Mouse (Mus musculus) liver, embryonic 12.5 days (tissue): ENCODE data around the gene Trim65. TPM values are rescaled to one million over a fixed set of nuclear protein-coding genes. Genes with fewer than 3 reads are reported as not detected.
A peak's percentile ranks its signal among the peaks of the same experiment; 100 is the strongest.

Source experiments
- ATAC-seq: fragments of 200-750 bp; cut with Nextera tagmentation; 2 replicates; pipeline ENCODE4 v1.8.0; 2017; ENCODE audit warnings: moderate number of reproducible peaks, mild to moderate bottlenecking, moderate library complexity
- H3K27ac ChIP-seq: fragments of 300-500 bp; sonication (generic); 2 replicates; pipeline ENCODE4 v1.5.1; 2016; ENCODE audit warnings: mild to moderate bottlenecking
- H3K27me3 ChIP-seq: fragments of 300-500 bp; sonication (generic); replicated peaks from 2 replicates; pipeline ENCODE4 v1.6.1; 2016; ENCODE audit warnings: mild to moderate bottlenecking, moderate library complexity
- H3K36me3 ChIP-seq: fragments of 300-500 bp; sonication (generic); 2 replicates; pipeline ENCODE4 v1.6.1; 2016; ENCODE audit warnings: mild to moderate bottlenecking, moderate library complexity
- H3K4me1 ChIP-seq: fragments of 300-500 bp; sonication (generic); 2 replicates; pipeline ENCODE4 v1.6.1; 2016
- H3K4me2 ChIP-seq: fragments of 300-500 bp; sonication (generic); 2 replicates; pipeline ENCODE4 v1.6.1; 2016; ENCODE audit warnings: mild to moderate bottlenecking, moderate library complexity
- H3K4me3 ChIP-seq: fragments of 300-500 bp; sonication (generic); 2 replicates; pipeline ENCODE4 v1.5.1; 2016; ENCODE audit warnings: mild to moderate bottlenecking, moderate library complexity
- H3K9ac ChIP-seq: fragments of 300-500 bp; sonication (generic); 2 replicates; pipeline ENCODE4 v1.6.1; 2016; ENCODE audit warnings: mild to moderate bottlenecking, moderate library complexity
- H3K9me3 ChIP-seq: fragments of 300-500 bp; sonication (generic); replicated peaks from 2 replicates; pipeline ENCODE4 v1.6.1; 2016; ENCODE audit warnings: mild to moderate bottlenecking, moderate library complexity
- WGBS: fragments of 180-500 bp; shearing (Covaris S2); methylation state at CpG from one replicate; pipeline ENCODE4 v1.1.7; 2016; ENCODE audit not compliant: insufficient replicate concordance; 5-methylcytosine and 5-hydroxymethylcytosine counted together
- polyA plus RNA-seq: library from polyadenylated mRNA; unstranded; fragments of >200 nt; fragmentation: Nextera tagmentation; extraction: Ambion mirVana; gene quantifications from 2 replicates; pipeline ENCODE4 v1.2.1, GENCODE M21; 2016

Gene Trim65
- polyA plus RNA-seq, 1 experiment from 2014 or later = 2.0 TPM

DNA sequence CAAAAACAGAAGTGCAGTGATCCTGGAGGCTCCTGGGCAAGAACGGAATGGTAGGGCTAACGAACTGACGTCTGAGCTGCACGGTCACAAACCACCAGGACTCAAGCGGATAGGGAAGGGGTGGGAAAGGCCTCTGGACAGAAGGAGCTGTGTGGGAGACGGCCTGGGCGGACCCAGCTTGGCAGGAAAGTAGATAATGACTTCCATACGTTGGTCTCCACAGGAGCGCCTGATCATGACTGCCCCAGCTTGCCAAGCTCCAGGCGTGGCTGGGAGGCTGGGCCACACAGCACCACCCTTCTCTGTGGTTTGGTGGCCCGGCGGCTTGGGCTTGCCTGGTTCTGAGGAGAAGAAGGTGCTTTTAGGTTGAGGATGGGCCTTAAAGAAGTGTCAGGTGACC is 13.7 kb downstream of the Trim65 start:
- peaks cover 10% of the 10 kb centered on the region for H3K4me1 ChIP-seq
- no peaks in the 10 kb centered on the region for H3K9me3 ChIP-seq
- ATAC-seq = 0 out of 2 replicates have a peak, but pooled peaks have one; percentile 35
- no peak overlapping the region for H3K4me2 ChIP-seq
- H3K4me3 ChIP-seq = no peak overlapping the region
- H3K27me3 ChIP-seq = 0 out of 2 replicates have a peak, but pooled peaks cover 3% of the 10 kb centered on the region
- no peak overlapping the region for H3K27ac ChIP-seq
- 53% methylated on average over 12 of the region's 12 CpGs for WGBS
- no peak overlapping the region for H3K9ac ChIP-seq
- H3K36me3 ChIP-seq = 0 out of 2 replicates have a peak, but pooled peaks cover 5% of the 10 kb centered on the region

DNA sequence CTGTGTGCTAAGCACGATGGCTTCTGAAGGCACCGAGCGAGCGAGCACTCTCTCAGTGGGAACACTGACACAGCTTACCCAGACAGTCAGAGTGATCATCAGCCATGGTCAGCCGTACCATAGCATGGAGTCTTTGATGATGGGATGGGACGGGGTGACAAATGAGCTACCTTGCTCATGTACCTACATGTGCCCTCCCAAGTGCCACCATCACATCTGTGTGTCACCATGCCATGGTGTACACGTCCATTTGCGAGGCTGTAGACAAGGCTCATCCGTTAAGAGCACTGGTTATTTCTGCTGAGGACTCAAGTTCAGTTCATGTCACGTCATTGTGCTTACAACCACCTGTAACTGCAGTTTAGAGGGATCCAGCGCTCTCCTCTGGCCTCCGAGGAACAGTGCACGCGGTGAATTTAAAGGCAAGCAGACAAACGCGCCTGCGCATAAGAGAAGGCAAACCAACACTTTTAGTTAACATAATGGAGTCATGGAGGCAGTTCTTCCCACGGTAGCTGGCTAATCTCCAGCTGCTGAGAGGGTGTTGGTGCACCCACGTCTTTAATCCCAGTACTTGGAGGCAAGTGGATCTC is 19.2 kb downstream of the Trim65 start:
- Histone ChIP-seq H3K27me3 (peaks cover 59% of the 10 kb centered on the region), H3K4me1 (peaks cover 41% of the 10 kb centered on the region), H3K9me3 (no peaks in the 10 kb centered on the region), H3K36me3 (no peaks in the 10 kb centered on the region), H3K9ac (no peak overlapping the region), H3K27ac (no peak overlapping the region), H3K4me2 (no peak overlapping the region), H3K4me3 (no peak overlapping the region)
- no peak for ATAC-seq
- WGBS = 82% methylated on average over 19 of the region's 19 CpGs

DNA sequence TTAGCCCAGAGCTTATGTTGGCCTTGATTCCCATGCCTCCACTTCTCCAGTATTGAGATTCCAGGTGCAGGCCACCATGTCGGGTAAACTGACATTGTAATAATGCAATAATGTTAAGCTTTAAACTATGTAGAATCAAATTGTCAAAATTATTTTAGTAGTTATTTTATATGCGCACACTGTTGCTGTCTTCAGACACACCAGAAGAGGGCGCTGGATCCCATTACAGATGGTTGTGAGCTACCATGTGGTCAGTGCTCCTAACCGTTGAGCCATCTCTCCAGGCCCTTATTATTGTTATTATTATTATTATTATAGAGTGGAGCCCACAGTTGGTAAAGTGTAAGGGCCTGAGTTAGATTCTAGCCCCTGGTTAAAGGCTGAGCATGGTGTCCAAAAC is 19.9 kb downstream of the Trim65 start:
- 74% methylated on average over 4 of the region's 4 CpGs for WGBS
- no peak overlapping the region for H3K4me2 ChIP-seq
- H3K36me3 ChIP-seq = no peaks in the 10 kb centered on the region
- no peak overlapping the region for H3K4me3 ChIP-seq
- peaks cover 46% of the 10 kb centered on the region for H3K4me1 ChIP-seq
- no peak overlapping the region for H3K9ac ChIP-seq
- ATAC-seq = no peak
- H3K27ac ChIP-seq = no peak overlapping the region
- H3K27me3 ChIP-seq = peaks cover 65% of the 10 kb centered on the region
- H3K9me3 ChIP-seq = no peaks in the 10 kb centered on the region

DNA sequence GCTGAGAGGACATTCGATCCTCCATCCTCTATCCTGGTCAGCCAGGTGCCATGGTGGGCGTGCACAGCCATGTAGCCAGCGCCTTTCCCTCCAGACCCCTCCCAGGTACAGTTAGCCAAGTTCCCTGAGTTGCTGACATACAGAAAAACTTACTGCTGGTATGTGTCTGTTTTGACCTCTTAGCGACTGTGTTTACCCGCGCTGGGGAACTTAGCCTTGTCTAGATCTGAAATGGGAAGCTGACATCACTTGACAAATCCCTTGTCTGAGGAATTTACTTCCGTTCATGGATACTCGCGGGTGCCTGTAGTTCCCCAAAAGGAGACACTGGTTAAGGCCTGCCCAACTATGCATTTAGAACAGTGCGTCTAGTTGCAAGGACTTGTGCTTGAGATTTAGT is 20.4 kb downstream of the Trim65 start:
- Histone ChIP-seq H3K27ac (0 out of 2 replicates have a peak overlapping the region, but pooled peaks have one; percentile 20), H3K4me2 (peak overlapping the region; percentile 68), H3K4me3 (peak overlapping the region; percentile 47), H3K36me3 (no peaks in the 10 kb centered on the region), H3K27me3 (peaks cover 70% of the 10 kb centered on the region), H3K9me3 (no peaks in the 10 kb centered on the region), H3K9ac (peak overlapping the region; percentile 54; the same call in 1 of the 2 replicates), H3K4me1 (peaks cover 52% of the 10 kb centered on the region)
- no peak for ATAC-seq
- WGBS = 20% methylated on average over 10 of the region's 10 CpGs

DNA sequence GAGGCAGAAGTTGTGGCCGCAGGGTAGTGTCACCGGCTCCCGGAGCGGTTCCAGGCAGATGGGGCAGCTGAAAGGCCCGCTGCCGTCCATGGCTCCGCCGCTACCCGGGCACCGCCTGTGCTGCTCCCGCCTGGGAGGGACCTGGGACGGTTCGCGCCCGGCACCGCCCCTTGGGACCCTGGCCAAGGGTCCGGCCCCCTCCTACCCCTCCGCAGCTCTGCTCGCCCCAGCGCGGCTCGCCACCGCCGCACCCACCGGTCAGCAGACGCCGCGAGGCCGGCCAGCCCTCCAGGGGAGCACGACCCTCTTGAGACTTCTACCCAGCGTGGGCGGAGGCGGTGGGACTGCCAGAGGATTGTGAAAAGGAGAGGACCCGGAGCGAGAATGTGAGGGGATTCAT is 20.8 kb downstream of the Trim65 start:
- H3K27me3 ChIP-seq = peaks cover 71% of the 10 kb centered on the region
- peaks cover 56% of the 10 kb centered on the region for H3K4me1 ChIP-seq
- H3K4me3 ChIP-seq = peak overlapping the region; percentile 47
- WGBS = 3% methylated on average over 30 of the region's 35 CpGs
- no peaks in the 10 kb centered on the region for H3K36me3 ChIP-seq
- no peaks in the 10 kb centered on the region for H3K9me3 ChIP-seq
- peak overlapping the region; percentile 54 for H3K9ac ChIP-seq
- ATAC-seq = 0 out of 2 replicates have a peak, but pooled peaks have one; percentile 33
- H3K27ac ChIP-seq = 0 out of 2 replicates have a peak overlapping the region, but pooled peaks have one; percentile 20
- peak overlapping the region; percentile 68 for H3K4me2 ChIP-seq

DNA sequence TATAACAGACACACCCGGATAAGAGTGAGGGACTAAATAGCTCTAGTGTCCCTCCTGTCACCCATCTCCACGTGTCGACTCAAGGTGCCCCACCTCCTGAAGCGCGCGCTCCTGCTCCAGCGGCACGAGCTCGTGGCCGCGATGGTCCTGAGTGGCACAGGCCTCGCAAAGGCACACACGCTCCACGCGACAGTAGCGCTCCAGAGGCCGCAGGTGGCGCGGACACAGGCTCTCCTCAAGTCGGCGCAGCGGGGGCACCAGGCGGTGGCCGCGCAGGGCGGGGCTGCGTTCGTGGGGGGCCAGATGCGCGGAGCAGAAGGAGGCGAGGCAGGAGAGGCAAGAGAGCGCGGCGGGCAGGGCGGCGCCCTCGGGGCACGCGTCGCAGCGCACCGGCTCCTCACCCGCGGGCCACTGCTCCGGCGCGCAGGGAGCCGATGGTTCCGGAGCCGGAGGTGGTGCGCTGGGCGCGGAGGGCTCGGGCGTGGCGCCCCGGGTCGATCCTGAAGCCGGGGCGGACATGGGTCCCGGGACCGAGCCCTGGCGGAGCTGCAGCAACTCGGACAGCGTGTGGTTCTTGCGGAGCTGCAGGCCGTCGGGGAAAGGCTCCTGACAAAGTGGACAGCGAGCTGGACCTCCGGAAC is 21.4 kb downstream of the Trim65 start:
- Histone ChIP-seq H3K27ac (no peak overlapping the region), H3K9me3 (no peaks in the 10 kb centered on the region), H3K4me2 (peak overlapping the region; percentile 68), H3K4me3 (peak overlapping the region; percentile 47), H3K4me1 (peaks cover 59% of the 10 kb centered on the region), H3K27me3 (peaks cover 71% of the 10 kb centered on the region), H3K36me3 (no peaks in the 10 kb centered on the region), H3K9ac (peak overlapping the region; percentile 54)
- 2% methylated on average over 69 of the region's 70 CpGs for WGBS
- no peak for ATAC-seq

DNA sequence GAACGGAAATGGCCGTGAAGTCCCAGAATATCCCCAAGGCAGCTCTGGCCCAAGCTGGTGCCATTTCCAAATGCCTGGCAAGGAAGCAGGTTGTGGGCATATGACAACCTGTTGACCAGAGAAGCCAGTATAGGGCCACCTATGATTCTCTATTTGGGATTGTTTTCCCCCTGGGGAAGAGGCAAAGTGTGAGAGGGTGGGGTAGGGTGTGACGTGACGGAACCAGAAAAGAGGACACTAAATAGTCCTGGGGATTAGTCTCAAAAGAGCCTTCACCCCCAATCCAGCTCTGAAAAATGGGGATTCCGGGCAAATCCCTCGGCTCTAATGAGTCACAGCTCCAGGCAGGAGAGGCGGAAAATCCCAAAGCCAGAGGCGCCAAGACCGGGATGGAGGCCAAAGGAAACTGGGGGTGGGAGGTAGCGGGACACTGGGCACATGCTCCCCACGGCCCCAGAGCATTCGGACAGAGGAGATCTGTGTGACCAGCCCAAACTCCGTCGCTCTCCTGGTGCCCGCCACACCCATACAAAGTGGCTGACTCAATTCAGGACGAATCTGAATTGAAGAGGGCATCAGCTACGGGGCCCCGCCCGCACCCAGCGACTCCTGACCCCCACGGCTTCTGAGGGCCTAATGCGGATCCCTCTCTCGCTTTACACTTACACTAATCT is 22.3 kb downstream of the Trim65 start:
- Histone ChIP-seq H3K4me1 (peaks cover 69% of the 10 kb centered on the region), H3K4me2 (peak overlapping the region; percentile 68), H3K9ac (no peak overlapping the region), H3K9me3 (no peaks in the 10 kb centered on the region), H3K27ac (no peak overlapping the region), H3K4me3 (peak overlapping the region; percentile 47), H3K36me3 (no peaks in the 10 kb centered on the region), H3K27me3 (peaks cover 68% of the 10 kb centered on the region)
- 20% methylated on average over 23 of the region's 23 CpGs for WGBS
- no peak for ATAC-seq

DNA sequence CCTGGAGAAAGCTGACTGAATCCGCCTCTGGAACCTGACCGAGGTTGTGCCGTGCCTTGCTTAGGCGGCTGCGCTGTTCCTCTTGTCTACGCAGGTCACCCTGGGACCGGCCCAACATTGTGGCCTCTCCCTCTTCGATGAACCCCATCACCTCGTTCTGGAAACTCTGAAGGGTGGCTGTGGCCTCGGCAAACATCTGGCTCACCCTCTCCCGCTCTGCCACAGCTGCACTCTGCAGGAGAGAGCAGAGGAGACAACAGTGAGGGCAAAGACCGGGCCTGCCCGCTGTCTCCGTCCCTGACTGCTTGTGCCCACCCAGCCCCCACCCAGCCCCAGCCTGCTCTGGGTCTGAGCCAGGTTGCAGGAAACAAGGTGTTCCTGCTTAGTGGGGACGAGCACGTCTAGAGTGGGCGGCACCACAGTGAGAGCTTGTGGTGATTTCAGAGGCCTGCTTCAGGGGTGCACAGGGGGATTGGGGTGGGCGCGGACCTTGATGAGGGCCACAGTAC is 23.1 kb downstream of the Trim65 start:
- peaks cover 76% of the 10 kb centered on the region for H3K4me1 ChIP-seq
- no peak overlapping the region for H3K27ac ChIP-seq
- peaks cover 68% of the 10 kb centered on the region for H3K27me3 ChIP-seq
- no peak for ATAC-seq
- H3K36me3 ChIP-seq = no peaks in the 10 kb centered on the region
- H3K4me3 ChIP-seq = no peak overlapping the region
- 50% methylated on average over 19 of the region's 19 CpGs for WGBS
- H3K9me3 ChIP-seq = no peaks in the 10 kb centered on the region
- H3K4me2 ChIP-seq = peak overlapping the region; percentile 68
- no peak overlapping the region for H3K9ac ChIP-seq

DNA sequence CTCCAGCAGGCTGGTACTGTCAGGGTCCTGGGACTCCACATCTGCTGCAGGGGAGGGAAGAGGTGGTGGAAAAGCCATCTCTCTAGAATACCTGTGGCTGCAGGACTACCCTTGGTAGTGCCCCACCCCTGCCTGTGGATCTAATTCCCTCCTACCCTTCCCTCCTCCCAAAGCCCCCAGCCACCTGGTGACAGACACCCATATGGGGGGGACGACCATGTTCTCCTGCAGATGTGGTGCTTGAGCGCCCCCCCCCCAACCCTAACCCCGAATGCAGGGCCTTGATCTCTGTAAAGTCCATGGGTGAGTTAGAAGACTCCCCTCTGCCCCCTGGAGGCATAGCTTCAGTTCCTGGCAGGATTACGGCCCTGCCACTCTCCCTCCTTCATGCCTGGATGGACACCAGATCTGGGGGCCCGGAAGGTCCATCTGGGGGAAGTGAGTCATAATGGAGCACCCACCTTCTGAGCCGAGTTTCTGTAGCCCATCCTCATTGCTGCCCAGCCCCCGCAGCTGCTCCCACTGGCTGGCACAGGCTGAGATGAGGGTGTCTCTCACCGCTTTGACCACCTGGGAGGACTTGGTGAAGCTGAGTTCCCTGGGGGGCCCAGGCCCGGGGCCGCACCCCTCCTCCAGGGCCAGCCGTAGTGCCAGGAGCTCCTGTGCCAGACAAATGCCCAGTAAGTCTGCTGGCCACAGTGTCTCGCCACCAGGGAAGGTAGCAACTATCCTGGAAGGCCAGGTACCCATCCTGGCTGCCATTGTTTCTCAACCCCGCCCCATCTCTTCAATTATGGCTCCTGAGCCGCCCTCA is 23.8 kb downstream of the Trim65 start:
- Histone ChIP-seq H3K4me2 (peak overlapping the region; percentile 68), H3K9me3 (no peaks in the 10 kb centered on the region), H3K4me1 (peaks cover 82% of the 10 kb centered on the region), H3K27me3 (peaks cover 66% of the 10 kb centered on the region), H3K36me3 (no peaks in the 10 kb centered on the region), H3K9ac (no peak overlapping the region), H3K4me3 (no peak overlapping the region), H3K27ac (no peak overlapping the region)
- 35% methylated on average over 13 of the region's 14 CpGs for WGBS
- no peak for ATAC-seq

DNA sequence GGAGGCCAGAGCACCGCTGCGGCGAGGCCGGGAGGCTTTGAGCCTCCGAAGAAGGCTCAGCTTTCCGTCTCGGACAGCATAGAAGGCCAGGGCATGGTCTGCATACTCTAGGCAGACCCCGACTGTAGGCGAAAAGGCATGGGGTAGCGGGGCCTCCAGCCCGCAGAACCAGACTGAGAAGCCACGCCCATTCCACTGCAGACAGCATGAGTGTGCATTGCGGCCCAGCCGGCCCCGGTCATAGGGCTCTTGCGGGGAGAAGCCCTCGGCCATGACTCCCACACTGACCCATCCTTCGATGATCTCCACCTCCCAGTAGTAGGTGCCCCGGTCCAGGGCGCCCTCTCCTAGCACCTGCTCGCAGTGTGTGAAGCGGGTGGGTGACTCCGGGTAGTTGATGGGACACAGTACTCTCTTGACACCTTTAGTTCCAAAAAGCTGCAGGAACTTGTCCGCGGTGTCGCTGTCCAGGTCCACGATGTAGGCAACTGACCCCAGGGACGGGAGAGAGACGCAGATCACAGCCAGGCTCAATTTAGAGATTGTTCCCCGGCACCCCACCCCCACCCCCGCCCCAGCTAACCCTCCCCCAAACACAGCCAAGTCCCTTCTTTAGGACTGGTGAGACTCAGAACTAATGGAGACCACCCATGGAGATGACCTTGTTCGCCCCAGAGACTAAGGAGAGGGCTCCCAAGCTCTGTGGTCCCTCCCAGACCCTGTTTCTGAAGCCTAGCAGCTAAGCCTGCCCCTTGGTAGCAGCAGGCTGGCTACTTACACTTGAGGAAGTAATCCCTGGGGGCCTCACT is 24.6 kb downstream of the Trim65 start:
- 27% methylated on average over 32 of the region's 32 CpGs for WGBS
- ATAC-seq = no peak
- Histone ChIP-seq H3K4me2 (peak overlapping the region; percentile 57), H3K27me3 (peaks cover 58% of the 10 kb centered on the region), H3K4me1 (peaks cover 90% of the 10 kb centered on the region), H3K9me3 (no peaks in the 10 kb centered on the region), H3K9ac (peak overlapping the region; percentile 23; the same call in 1 of the 2 replicates), H3K36me3 (no peaks in the 10 kb centered on the region), H3K27ac (no peak overlapping the region), H3K4me3 (peak overlapping the region; percentile 16; the same call in 1 of the 2 replicates)

DNA sequence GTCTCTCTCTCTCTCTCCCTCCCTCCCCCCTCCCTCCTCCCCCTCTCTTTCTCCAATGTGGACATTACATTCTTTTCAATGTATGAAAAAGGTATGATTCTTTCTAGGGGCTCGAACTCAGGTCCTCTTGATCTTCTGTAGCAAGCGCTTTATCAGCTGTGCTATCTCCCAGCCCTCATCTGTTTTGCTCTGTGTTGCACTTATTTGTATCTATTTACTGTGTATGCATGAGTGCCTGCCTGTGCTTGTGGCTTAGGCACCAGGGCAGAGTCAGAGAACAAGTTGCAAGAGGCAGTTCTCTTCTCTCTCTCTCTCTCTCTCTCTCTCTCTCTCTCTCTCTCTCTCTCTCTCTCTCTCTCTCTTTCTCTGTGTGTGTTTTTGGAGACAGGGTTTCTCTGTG is 25.9 kb downstream of the Trim65 start:
- no peak for ATAC-seq
- no peaks in the 10 kb centered on the region for H3K9me3 ChIP-seq
- H3K4me1 ChIP-seq = peaks cover 96% of the 10 kb centered on the region
- no peaks in the 10 kb centered on the region for H3K36me3 ChIP-seq
- H3K9ac ChIP-seq = no peak overlapping the region
- 62% methylated on average over 2 of the region's 2 CpGs for WGBS
- no peak overlapping the region for H3K4me3 ChIP-seq
- no peak overlapping the region for H3K27ac ChIP-seq
- H3K4me2 ChIP-seq = no peak overlapping the region
- H3K27me3 ChIP-seq = peaks cover 45% of the 10 kb centered on the region
